Mouse (Mus musculus) liver, embryonic 14.5 days (tissue): Measurements from ENCODE around the gene Apba2. TPM values are rescaled to one million over a fixed set of nuclear protein-coding genes. Genes with fewer than 3 reads are reported as not detected.

Experiments used
- ATAC-seq: fragments of 200-750 bp; cut with Nextera tagmentation; 2 replicates; pipeline ENCODE4 v1.8.0; 2017; ENCODE audit warnings: moderate number of reproducible peaks, mild to moderate bottlenecking, moderate library complexity; ENCODE audit not compliant: insufficient read depth
- DNase-seq, 3 experiments: peaks; one replicate each; pipeline ENCODE4 v3.0.0-alpha.2; 2012 to 2013; ENCODE audit warnings: low read depth in 3 of 3, low spot score in 3 of 3
- H3K27ac ChIP-seq: fragments of 300-500 bp; sonication (generic); 2 replicates; pipeline ENCODE4 v1.5.1; 2014; ENCODE audit warnings: moderate library complexity, mild to moderate bottlenecking, control low read depth, inconsistent platforms
- H3K27me3 ChIP-seq: fragments of 300-500 bp; sonication (generic); 2 replicates; pipeline ENCODE4 v1.6.1; 2014; ENCODE audit warnings: mild to moderate bottlenecking, low read length, moderate library complexity; ENCODE audit not compliant: control insufficient read depth, insufficient read depth
- H3K36me3 ChIP-seq: fragments of 300-500 bp; sonication (generic); replicated peaks from 2 replicates; pipeline ENCODE4 v1.6.1; 2014; ENCODE audit warnings: low read depth; ENCODE audit not compliant: control insufficient read depth, insufficient read depth
- H3K4me1 ChIP-seq, 2 experiments: fragments of 200-500 bp in 1 of 2; fragments of 300-500 bp in 1 of 2; sonication (generic) in 1 of 2; replicated peaks; 2 replicates each; pipeline ENCODE4 v1.6.1; 2012 to 2014; ENCODE audit warnings: antibody characterized with exemption in 1 of 2, inconsistent platforms in 1 of 2, low read length in 1 of 2; ENCODE audit not compliant: control insufficient read depth in 2 of 2, insufficient read depth in 2 of 2
- H3K4me2 ChIP-seq: fragments of 300-500 bp; sonication (generic); 2 replicates; pipeline ENCODE4 v1.6.1; 2014; ENCODE audit warnings: low read depth, mild to moderate bottlenecking, control low read depth, moderate library complexity
- H3K4me3 ChIP-seq, 2 experiments: fragments of 200-500 bp in 1 of 2; fragments of 300-500 bp in 1 of 2; sonication (generic) in 1 of 2; 2 replicates each; pipeline ENCODE4 v1.5.1; 2012 to 2014; ENCODE audit warnings: low read depth in 2 of 2, low read length in 2 of 2, mild to moderate bottlenecking in 2 of 2, control low read depth in 1 of 2, inconsistent platforms in 1 of 2, moderate library complexity in 1 of 2; ENCODE audit not compliant: insufficient read depth in 1 of 2
- H3K9ac ChIP-seq: fragments of 300-500 bp; sonication (generic); replicated peaks from 2 replicates; pipeline ENCODE4 v1.6.1; 2014; ENCODE audit warnings: mild to moderate bottlenecking, control low read depth, moderate library complexity
- H3K9me3 ChIP-seq: fragments of 300-500 bp; sonication (generic); 2 replicates; pipeline ENCODE4 v1.6.1; 2016; ENCODE audit warnings: low read length, mixed read lengths; ENCODE audit not compliant: control insufficient read depth
- CTCF ChIP-seq: IDR thresholded peaks from 2 replicates; pipeline ENCODE4 v1.5.1; 2016; ENCODE audit warnings: antibody characterized with exemption, low read depth, control low read depth
- EP300 ChIP-seq: IDR thresholded peaks from 2 replicates; pipeline ENCODE4 v1.6.1; 2016; ENCODE audit warnings: antibody characterized with exemption, low read depth
- WGBS: fragments of 180-500 bp; shearing (Covaris S2); extraction: QIAGEN DNeasy Blood & Tissue Kit; methylation state at CpG from one replicate; pipeline ENCODE4 v1.1.7; 2014; ENCODE audit not compliant: insufficient replicate concordance; 5-methylcytosine and 5-hydroxymethylcytosine counted together
- polyA plus RNA-seq, 2 experiments: library from polyadenylated mRNA; depleted of rRNA in 1 of 2; stranded (reverse) in 1 of 2; unstranded in 1 of 2; fragments of >200 nt; fragmentation: Nextera tagmentation in 1 of 2; extraction: Ambion mirVana in 1 of 2; gene quantifications; 2 replicates each; pipeline versions ENCODE4 v1.2.1 to v1.2.3; 2012 to 2014

The Apba2 gene
- polyA plus RNA-seq, 2 experiments, result 0.02 TPM; not detected in 1

DNA sequence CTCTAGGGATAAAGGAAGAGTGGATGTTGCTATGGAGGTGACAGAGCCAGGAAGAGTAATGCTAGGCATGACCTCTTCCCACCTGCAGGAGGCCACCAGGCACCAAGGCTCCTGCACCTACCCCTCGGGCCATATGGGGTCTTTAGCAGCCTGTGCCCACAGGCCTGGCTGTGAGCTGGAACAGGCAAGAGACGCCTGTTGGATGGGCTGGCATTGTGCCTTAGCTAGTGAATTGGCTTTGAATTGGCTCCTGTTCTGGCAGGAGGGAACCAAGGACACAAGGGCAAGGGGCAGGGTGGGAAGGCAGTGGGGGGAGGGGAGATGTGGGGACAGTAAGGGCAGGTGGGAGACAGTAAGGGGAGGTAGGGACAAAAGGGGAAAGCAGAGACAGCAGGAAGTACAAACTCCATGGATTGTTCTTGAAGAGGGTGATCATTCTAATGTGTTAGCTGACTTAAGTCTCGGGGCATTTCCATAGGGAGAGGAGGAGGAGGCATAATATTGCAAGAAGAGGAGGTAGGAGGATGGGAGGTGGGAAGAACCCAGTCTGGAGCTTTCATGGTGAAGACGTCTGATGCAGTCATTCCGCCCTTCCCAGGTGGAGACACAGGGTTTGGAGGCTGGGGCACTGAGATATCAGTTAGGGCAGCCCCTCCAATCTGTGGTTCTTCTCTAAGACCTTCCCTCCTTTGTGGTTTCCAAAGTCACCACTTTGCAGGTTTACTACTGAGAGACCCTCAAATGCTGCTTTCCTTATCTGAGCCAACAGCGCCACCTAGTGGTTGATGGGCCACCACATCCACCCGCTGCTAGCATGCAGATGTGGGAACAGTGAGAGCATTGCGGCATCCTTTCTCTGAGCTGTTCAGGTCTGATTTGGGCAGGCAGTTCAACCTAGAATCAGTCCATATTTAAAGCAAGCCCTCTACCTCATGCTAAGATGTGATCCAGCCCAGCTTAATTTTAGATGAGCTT lies 240.1 kb downstream of the Apba2 start:
- H3K36me3 ChIP-seq, result no peaks in the 10 kb centered on the region
- H3K27me3 ChIP-seq, result no peaks in the 10 kb centered on the region
- TF ChIP-seq CTCF, result peak; percentile 90
- TF ChIP-seq EP300, result no peak
- no peak for ATAC-seq
- H3K27ac ChIP-seq, result no peak overlapping the region
- H3K9me3 ChIP-seq, result no peaks in the 10 kb centered on the region
- H3K9ac ChIP-seq, result no peak overlapping the region
- 28% methylated on average over 8 of the region's 8 CpGs for WGBS
- no peak overlapping the region for H3K4me3 ChIP-seq
- no peak overlapping the region for H3K4me2 ChIP-seq
- peak; percentile 3 to 9 (median 9) for DNase-seq
- H3K4me1 ChIP-seq, result no peaks in the 10 kb centered on the region

- WGBS, result 65% methylated on average over 7 of the region's 7 CpGs
- ATAC-seq, result no peak
- H3K4me2 ChIP-seq, result no peak overlapping the region
Observed at GRCm38 (mm10) chr7:64743610-64744009, 242.1 kb downstream of the Apba2 start.

DNA sequence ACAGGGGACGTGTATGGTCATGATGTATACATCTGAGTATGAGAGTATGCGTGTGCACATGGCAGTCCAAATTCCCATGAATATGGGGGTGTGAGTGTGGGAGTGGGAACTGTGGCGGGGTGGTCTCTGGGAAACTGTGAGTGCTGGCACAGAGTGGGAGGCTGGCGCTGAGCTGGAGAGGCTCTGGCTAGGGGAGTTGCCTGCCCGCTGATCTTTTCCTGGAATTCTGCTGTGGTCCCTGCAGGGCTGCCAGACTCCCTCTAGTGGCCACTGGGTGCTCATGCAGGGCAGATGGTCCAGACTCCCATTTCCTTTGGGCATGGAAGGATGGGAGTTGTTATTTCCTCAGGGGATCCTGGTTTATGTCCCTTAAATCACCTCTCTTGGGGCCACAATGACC lies 250.0 kb downstream of the Apba2 start:
- peak in 1 of 3 experiments; percentile 2 for DNase-seq
- Histone ChIP-seq H3K27me3 (no peaks in the 10 kb centered on the region), H3K4me3 (no peak overlapping the region), H3K27ac (no peak overlapping the region), H3K9me3 (no peaks in the 10 kb centered on the region), H3K9ac (no peak overlapping the region), H3K4me1 (no peaks in the 10 kb centered on the region; a peak in 1 of 4 replicates), H3K4me2 (no peak overlapping the region), H3K36me3 (no peaks in the 10 kb centered on the region)
- WGBS, result 23% methylated on average over 5 of the region's 5 CpGs
- TF ChIP-seq EP300, result no peak
- peak; percentile 91 for TF ChIP-seq CTCF
- ATAC-seq, result no peak

More at GRCm38 (mm10) chr7:64743610-64744009, 242.1 kb downstream of the Apba2 start:
- Histone ChIP-seq H3K9ac (no peak overlapping the region), H3K4me1 (no peaks in the 10 kb centered on the region), H3K4me3 (no peak overlapping the region), H3K27ac (no peak overlapping the region), H3K36me3 (no peaks in the 10 kb centered on the region), H3K9me3 (no peaks in the 10 kb centered on the region), H3K27me3 (no peaks in the 10 kb centered on the region)
- no peak for DNase-seq
- no peak for TF ChIP-seq EP300
- no peak for TF ChIP-seq CTCF

- 69% methylated on average over 7 of the region's 7 CpGs for WGBS
- H3K27me3 ChIP-seq, result no peaks in the 10 kb centered on the region
- no peak overlapping the region for H3K4me3 ChIP-seq
- no peak for DNase-seq
- no peaks in the 10 kb centered on the region for H3K9me3 ChIP-seq
- H3K9ac ChIP-seq, result no peak overlapping the region
- ATAC-seq, result no peak
- H3K4me1 ChIP-seq, result no peaks in the 10 kb centered on the region; a peak in 1 of 4 replicates
- no peak overlapping the region for H3K27ac ChIP-seq
- TF ChIP-seq CTCF, result no peak
- TF ChIP-seq EP300, result no peak
- no peak overlapping the region for H3K4me2 ChIP-seq
- no peaks in the 10 kb centered on the region for H3K36me3 ChIP-seq
Observed at GRCm38 (mm10) chr7:64752133-64752532, 250.6 kb downstream of the Apba2 start.

DNA sequence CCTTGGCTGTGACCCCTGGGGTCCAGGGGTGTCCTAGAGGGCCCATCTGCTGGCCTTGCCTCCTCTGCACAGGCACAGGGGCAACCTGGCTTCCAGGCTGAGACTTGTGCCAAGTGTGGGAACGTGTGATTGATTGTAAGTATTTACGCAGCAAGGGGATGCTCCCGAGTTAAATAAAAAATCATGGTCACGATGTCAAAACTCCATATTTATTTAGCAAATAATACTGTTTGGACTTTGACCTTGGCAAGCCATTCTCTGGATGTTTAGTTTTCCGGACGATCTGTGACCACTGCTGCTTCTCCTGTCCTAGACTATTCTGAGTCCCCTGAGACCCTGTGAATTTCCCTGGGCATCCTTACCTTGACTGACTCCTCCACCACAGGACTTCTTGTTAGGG lies 252.2 kb downstream of the Apba2 start:
- DNase-seq, result peak in 1 of 3 experiments; percentile 1
- H3K4me3 ChIP-seq, result no peak overlapping the region

More for the DNA sequence above, 252.2 kb downstream of the Apba2 start:
- Histone ChIP-seq H3K27ac (no peak overlapping the region), H3K36me3 (no peaks in the 10 kb centered on the region), H3K9ac (no peak overlapping the region), H3K4me2 (no peak overlapping the region), H3K9me3 (no peaks in the 10 kb centered on the region), H3K4me1 (no peaks in the 10 kb centered on the region; a peak in 1 of 4 replicates), H3K27me3 (no peaks in the 10 kb centered on the region)
- ATAC-seq, result no peak
- 54% methylated on average over 6 of the region's 6 CpGs for WGBS
- TF ChIP-seq CTCF, result no peak
- TF ChIP-seq EP300, result no peak
